Mouse (Mus musculus) left cerebral cortex, adult 2 months (tissue): ENCODE results near the gene Zdhhc1. TPM values are rescaled to one million over a fixed set of nuclear protein-coding genes. Genes with fewer than 3 reads are reported as not detected.

Experiments
- DNase-seq, 2 experiments: peaks; one replicate each; pipeline ENCODE4 v3.0.0; 2021 to 2022; ENCODE audit warnings: low spot score in 2 of 2, mixed read lengths in 1 of 2; ENCODE audit errors: extremely low spot score in 1 of 2
- H3K27ac ChIP-seq: fragments of 200-600 bp; 2 replicates; pipeline ENCODE4 v1.8.1; 2022
- H3K4me3 ChIP-seq: fragments of 200-600 bp; 2 replicates; pipeline ENCODE4 v1.8.1; 2022
- CTCF ChIP-seq: fragments of 200-600 bp; IDR thresholded peaks from 2 replicates; pipeline ENCODE4 v1.8.1; 2022; ENCODE audit warnings: antibody characterized with exemption, mild to moderate bottlenecking, moderate library complexity
- intact Hi-C: fragments of 180-260 bp; cut with DNase I; formaldehyde crosslinking; loops from one replicate; pipeline ENCODE4 v1.15.1; 2025
- long read RNA-seq, 2 experiments: library from polyadenylated mRNA; stranded (forward); transcript quantifications; one replicate each; pipeline ENCODE4 v2.0.0; 2021; ENCODE audit warnings: borderline mapping rate in 2 of 2
- total RNA-seq, 2 experiments: library from RNA; stranded (reverse); gene quantifications; 2 replicates each; pipeline ENCODE4 v1.2.3; 2021

Zdhhc1 gene
- total RNA-seq, result 10 to 100 TPM; 43.0 to 48.7 TPM
- long read RNA-seq, experiment 1, transcript Zdhhc1-203 (14 exons, 2,056 nt), result major isoform, 15 of 65 reads
- long read RNA-seq, experiment 1, partial matches to known transcripts, result 7 of 65 reads
- long read RNA-seq, experiment 1, other reads (novel, unspliced or antisense), result 41 of 65 reads
- long read RNA-seq, experiment 2, transcript Zdhhc1-203 (14 exons, 2,056 nt), result major isoform, 13 of 47 reads
- long read RNA-seq, experiment 2, partial matches to known transcripts, result 3 of 47 reads
- long read RNA-seq, experiment 2, other reads (novel, unspliced or antisense), result 28 of 47 reads

- TF ChIP-seq CTCF, result peak; percentile 61
- peak within 1 kb of the TSS; percentile 83 for H3K27ac ChIP-seq
- H3K4me3 ChIP-seq, result peak within 1 kb of the TSS; percentile 98
- intact Hi-C loops, result no loop called here
- DNase-seq, result peak; percentile 90 to 96
Observed at GRCm38 (mm10) chr8:105496439-105497180, at the start of gene Zdhhc1. Gene Zdhhc1, minus strand, starts transcription at chr8:105496902.

DNA sequence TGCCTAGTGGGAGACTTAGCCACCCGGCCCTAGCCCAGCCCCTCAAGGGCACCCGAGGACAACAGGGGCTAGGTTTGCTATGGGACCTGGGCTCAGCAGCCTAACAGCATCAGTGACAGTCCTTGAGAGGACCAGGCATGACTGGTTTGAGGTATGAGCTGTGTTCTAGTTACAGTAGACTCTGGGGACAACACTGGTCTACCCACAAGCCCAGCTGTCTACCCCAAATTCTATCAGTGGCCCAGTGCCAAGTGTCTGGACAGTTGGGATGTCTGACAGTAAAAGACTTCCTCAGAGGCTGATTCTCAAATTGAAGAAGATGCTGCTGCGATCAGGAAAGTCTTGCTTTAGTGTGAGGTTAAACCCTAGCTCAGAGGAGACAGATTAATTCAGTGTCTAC lies 48.5 kb upstream of the Zdhhc1 start:
- Histone ChIP-seq H3K27ac (peak overlapping the region; percentile 73), H3K4me3 (no peak overlapping the region)
- no peak for TF ChIP-seq CTCF
- no peak for DNase-seq
- intact Hi-C loops, result no loop called here

- H3K27ac ChIP-seq, result peak overlapping the region; percentile 73
- H3K4me3 ChIP-seq, result no peak overlapping the region
- no peak for DNase-seq
- intact Hi-C loops, result no loop called here
- TF ChIP-seq CTCF, result no peak
Observed at GRCm38 (mm10) chr8:105544544-105545205, 48.0 kb upstream of the Zdhhc1 start.

DNA sequence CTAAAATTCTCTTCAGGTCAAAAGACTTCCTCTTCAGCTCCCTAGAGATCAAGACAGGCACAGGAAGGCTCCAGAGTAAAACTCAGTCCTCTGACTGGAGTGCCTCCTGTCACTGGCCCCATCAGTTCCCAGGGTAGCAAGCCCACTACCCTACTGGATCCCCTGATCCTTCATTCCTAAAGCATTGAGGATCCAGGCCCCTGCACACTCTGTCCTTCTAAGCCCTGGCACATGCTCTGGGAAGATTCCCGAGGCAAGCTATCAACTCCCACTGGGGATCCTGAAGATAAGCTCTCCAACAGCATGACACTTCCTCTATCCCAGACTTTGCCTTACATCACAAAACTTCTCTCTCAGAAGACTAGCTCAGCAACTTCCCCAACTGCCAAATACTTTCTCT lies 47.0 kb upstream of the Zdhhc1 start:
- no peak for DNase-seq
- intact Hi-C loops, result no loop called here
- Histone ChIP-seq H3K4me3 (no peak overlapping the region), H3K27ac (no peak overlapping the region)
- no peak for TF ChIP-seq CTCF

DNA sequence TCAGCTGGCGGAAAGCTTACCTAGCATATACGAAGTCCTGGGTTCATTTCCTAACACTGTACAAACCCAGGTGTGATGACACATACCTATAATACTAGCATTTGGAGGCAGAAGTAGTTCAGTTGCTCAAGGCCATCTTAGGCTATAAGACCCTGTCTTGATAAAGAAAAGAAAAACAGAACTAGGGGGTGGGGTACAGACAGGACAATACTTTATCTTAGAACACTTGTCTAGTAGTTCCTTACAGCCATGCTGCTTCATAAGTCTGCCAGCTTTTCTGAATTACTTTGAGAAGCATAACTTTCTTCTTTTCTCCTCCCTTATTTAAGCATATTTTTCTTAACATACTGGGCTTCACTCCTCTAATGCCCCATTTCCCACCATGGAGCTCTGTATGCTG lies 46.1 kb upstream of the Zdhhc1 start:
- no peak overlapping the region for H3K27ac ChIP-seq
- no peak overlapping the region for H3K4me3 ChIP-seq
- intact Hi-C loops, result no loop called here
- no peak for DNase-seq
- TF ChIP-seq CTCF, result no peak

GRCm38 (mm10) chr8:105542032-105542656 lies 45.4 kb upstream of the Zdhhc1 start:
- Histone ChIP-seq H3K27ac (no peak overlapping the region), H3K4me3 (no peak overlapping the region)
- intact Hi-C loops, result no loop called here
- TF ChIP-seq CTCF, result no peak
- DNase-seq, result no peak

- no peak for TF ChIP-seq CTCF
- intact Hi-C loops, result no loop called here
Observed at GRCm38 (mm10) chr8:105538940-105539339, 42.2 kb upstream of the Zdhhc1 start.

GRCm38 (mm10) chr8:105537011-105537677 lies 40.4 kb upstream of the Zdhhc1 start:
- no peak overlapping the region for H3K27ac ChIP-seq
- intact Hi-C loops, result no loop called here

More at GRCm38 (mm10) chr8:105538940-105539339, 42.2 kb upstream of the Zdhhc1 start:
- DNase-seq, result no peak
- Histone ChIP-seq H3K27ac (no peak overlapping the region), H3K4me3 (no peak overlapping the region)

GRCm38 (mm10) chr8:105536546-105536945 lies 39.8 kb upstream of the Zdhhc1 start:
- Histone ChIP-seq H3K27ac (no peak overlapping the region), H3K4me3 (no peak overlapping the region)
- TF ChIP-seq CTCF, result no peak
- intact Hi-C loops, result no loop called here
- peak; percentile 44 to 50 for DNase-seq

More at GRCm38 (mm10) chr8:105537011-105537677, 40.4 kb upstream of the Zdhhc1 start:
- no peak overlapping the region for H3K4me3 ChIP-seq
- no peak for DNase-seq
- TF ChIP-seq CTCF, result no peak

DNA sequence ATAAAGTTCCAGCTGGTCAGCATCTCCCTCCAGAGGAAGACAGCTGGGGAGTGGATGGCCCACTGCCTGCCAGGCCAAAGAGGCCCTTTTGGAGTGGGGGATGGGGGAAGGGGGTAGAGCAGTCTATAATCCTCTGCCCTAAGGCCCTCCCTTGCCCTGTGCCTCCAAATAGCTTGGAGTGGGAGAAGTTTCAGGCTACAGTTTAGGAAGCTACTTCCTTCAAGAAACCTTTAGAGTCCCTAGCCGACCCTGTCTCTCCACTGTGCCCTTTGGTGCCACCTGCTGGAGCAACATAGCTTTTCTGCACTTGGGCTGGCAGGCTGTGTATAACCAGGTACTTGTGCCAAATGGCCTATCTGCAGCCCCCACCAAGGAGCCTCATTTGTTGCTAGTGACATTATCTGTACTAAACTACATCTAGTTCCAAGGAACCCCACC lies 37.2 kb upstream of the Zdhhc1 start:
- Histone ChIP-seq H3K4me3 (no peak overlapping the region), H3K27ac (no peak overlapping the region)
- TF ChIP-seq CTCF, result peak; percentile 75
- intact Hi-C loops, result loop anchor here (2.0 kb wide), 1 partner anchor 21 kb away; no protein-coding TSS in a partner anchor
- peak; percentile 50 to 63 for DNase-seq

DNA sequence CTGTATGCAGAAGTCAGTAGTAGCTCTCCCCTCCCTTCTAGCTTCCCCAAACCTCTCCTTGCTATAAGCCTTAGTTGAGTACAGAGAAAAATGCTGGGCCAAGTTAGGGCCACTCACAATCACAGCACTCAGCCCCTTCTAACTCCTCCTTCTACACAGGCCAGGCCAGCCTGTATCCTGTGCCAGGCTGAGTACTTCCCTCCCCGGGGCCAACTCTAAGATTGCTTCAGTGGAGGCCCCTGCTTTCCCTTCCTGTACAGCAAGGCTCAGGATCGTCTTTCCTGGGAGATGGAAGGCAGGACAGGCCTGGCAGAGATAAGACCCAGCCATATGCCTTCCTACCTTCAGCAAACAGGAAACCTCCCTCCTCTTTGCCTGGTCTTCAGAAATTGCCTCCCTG lies 36.7 kb upstream of the Zdhhc1 start:
- intact Hi-C loops, result loop anchor here (2.0 kb wide), 1 partner anchor 21 kb away; no protein-coding TSS in a partner anchor
- H3K4me3 ChIP-seq, result no peak overlapping the region
- no peak for TF ChIP-seq CTCF
- DNase-seq, result no peak
- no peak overlapping the region for H3K27ac ChIP-seq
